Mouse (Mus musculus) hindbrain, postnatal 0 days (tissue): ENCODE data around the gene Klk1b3. TPM values are rescaled to one million over a fixed set of nuclear protein-coding genes. Genes with fewer than 3 reads are reported as not detected.
"Not testable (repeated sequence)": the region's sequence is repeated elsewhere in the genome, so short reads cannot be mapped to it uniquely, and the experiment has no call there.

Experiments used
- ATAC-seq: fragments of 200-750 bp; cut with Nextera tagmentation; 2 replicates; pipeline ENCODE4 v1.8.0; 2017; ENCODE audit warnings: mild to moderate bottlenecking, moderate TSS enrichment, moderate library complexity
- DNase-seq: peaks from one replicate; pipeline ENCODE4 v3.0.0-alpha.2; 2015; ENCODE audit warnings: low spot score
- H3K27ac ChIP-seq: fragments of 300-500 bp; sonication (generic); 2 replicates; pipeline ENCODE4 v1.5.1; 2014; ENCODE audit warnings: mild to moderate bottlenecking
- H3K27me3 ChIP-seq: fragments of 300-500 bp; sonication (generic); 2 replicates; pipeline ENCODE4 v1.6.1; 2014; ENCODE audit warnings: low read length, mixed read lengths; ENCODE audit not compliant: insufficient read depth
- H3K36me3 ChIP-seq: fragments of 300-500 bp; sonication (generic); 2 replicates; pipeline ENCODE4 v1.6.1; 2014; ENCODE audit warnings: low read length, mixed read lengths; ENCODE audit not compliant: insufficient read depth
- H3K4me1 ChIP-seq: fragments of 300-500 bp; sonication (generic); 2 replicates; pipeline ENCODE4 v1.6.1; 2014; ENCODE audit warnings: antibody characterized with exemption, low read length, mixed read lengths; ENCODE audit not compliant: insufficient read depth
- H3K4me2 ChIP-seq: fragments of 300-500 bp; sonication (generic); 2 replicates; pipeline ENCODE4 v1.6.1; 2014; ENCODE audit warnings: low read depth, mild to moderate bottlenecking, low read length, moderate library complexity, mixed read lengths
- H3K4me3 ChIP-seq: fragments of 300-500 bp; sonication (generic); 2 replicates; pipeline ENCODE4 v1.5.1; 2014; ENCODE audit warnings: low read length
- H3K9ac ChIP-seq: fragments of 300-500 bp; sonication (generic); replicated peaks from 2 replicates; pipeline ENCODE4 v1.6.1; 2014; ENCODE audit warnings: mild to moderate bottlenecking, low read length, moderate library complexity, mixed read lengths
- H3K9me3 ChIP-seq: fragments of 300-500 bp; sonication (generic); 2 replicates; pipeline ENCODE4 v1.6.1; 2016; ENCODE audit warnings: low read length, mixed read lengths
- CTCF ChIP-seq: IDR thresholded peaks from 2 replicates; pipeline ENCODE4 v1.5.1; 2016; ENCODE audit warnings: antibody characterized with exemption, control low read depth, low read depth
- WGBS: fragments of 180-500 bp; shearing (Covaris S2); extraction: QIAGEN DNeasy Blood & Tissue Kit; methylation state at CpG from one replicate; pipeline ENCODE4 v1.1.7; 2014; 5-methylcytosine and 5-hydroxymethylcytosine counted together
- polyA plus RNA-seq: library from polyadenylated mRNA; unstranded; fragments of >200 nt; fragmentation: Nextera tagmentation; extraction: Ambion mirVana; gene quantifications from 2 replicates; pipeline ENCODE4 v1.2.1, GENCODE M21; 2015
- total RNA-seq: library from RNA; depleted of rRNA; stranded (reverse); fragments of >200 nt; gene quantifications from 2 replicates; pipeline ENCODE4 v1.2.3, GENCODE M21; 2014

Gene Klk1b3
- total and polyA plus RNA-seq, 2 experiments from 2014 or later, result not detected

DNA sequence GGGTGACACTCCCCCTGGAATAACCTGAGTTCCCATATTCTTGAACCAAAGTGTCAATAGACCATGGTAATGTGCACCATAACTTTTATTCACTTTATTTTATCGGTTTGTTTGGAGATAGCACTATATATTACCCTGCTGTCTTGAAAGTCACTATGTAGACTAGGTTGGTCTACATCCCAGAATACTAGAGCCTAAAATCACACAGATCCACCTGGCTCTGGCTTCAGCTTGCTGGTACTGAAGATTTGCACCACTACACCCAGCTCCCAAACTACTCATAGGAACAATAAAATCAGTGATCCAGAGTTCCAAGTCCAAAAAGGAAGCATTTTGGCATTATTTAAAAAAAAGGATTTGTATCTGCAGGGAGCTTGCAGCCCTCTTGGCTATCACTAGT, 17.7 kb downstream of the Klk1b3 start, which contains the start of gene Klk1b5:
Gene Klk1b5 (plus strand): TSS at position 301 of the 400 bp plus-strand sequence.
- H3K27me3 ChIP-seq, result no peaks in the 10 kb centered on the region
- 91% methylated on average over 1 of the region's 1 CpGs for WGBS
- ATAC-seq (no peak), DNase-seq (no peak)
- H3K4me1 ChIP-seq, result no peaks in the 10 kb centered on the region
- no peaks in the 10 kb centered on the region for H3K9me3 ChIP-seq
- no peak within 1 kb of the TSS for H3K4me2 ChIP-seq
- no peak within 1 kb of the TSS for H3K27ac ChIP-seq
- no peak within 1 kb of the TSS for H3K4me3 ChIP-seq
- no peak within 1 kb of the TSS for H3K9ac ChIP-seq
- no peak for TF ChIP-seq CTCF
- H3K36me3 ChIP-seq, result no peaks in the 10 kb centered on the region

DNA sequence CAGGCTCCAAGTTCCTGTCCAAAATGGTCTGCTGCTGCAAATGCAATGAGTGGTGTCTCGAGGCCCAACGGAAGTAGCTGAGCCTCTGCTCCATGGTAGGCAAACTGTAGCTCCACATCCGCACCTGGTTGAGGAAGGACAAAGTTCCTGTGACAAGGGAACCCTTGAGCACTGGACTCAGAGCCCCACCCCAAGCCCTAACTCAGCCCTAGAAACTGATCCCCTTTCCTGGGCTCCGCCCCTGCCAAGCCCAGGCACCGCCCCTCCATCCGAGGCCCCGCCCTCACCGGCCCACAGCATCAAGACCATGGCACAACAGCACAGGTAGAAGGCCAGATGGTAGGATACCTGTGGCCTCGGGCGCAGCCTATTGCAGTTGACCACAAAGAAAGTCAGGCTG, 23.6 kb downstream of the Klk1b3 start:
- H3K27ac ChIP-seq, ATAC-seq, H3K36me3 ChIP-seq, H3K4me3 ChIP-seq, H3K9ac ChIP-seq, H3K4me2 ChIP-seq, H3K9me3 ChIP-seq, H3K27me3 ChIP-seq, H3K4me1 ChIP-seq, DNase-seq: not testable (repeated sequence)
- WGBS, result 70% methylated on average over 8 of the region's 10 CpGs

DNA sequence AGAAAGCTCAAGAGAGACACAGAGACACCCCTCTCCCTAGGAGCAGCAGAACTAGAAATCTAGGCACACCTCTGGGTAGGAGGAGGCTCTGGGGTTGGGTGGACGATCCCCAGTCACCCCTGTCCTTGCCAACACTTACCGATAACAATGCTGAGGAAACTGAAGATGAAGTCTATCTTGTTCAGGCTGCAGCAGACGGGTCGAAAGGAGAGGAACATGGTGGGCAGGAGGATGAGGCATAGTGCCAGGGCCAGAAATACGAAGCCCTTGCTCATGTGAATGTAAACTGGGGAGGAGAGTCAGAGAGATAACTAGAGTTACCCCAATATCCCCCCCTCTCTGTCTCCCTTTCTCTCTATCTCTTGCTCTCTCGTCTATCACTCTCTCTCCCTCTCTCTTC, 24.3 kb downstream of the Klk1b3 start:
- 81% methylated on average over 6 of the region's 6 CpGs for WGBS
- H3K27ac ChIP-seq, ATAC-seq, H3K4me3 ChIP-seq, H3K9ac ChIP-seq, H3K4me2 ChIP-seq, H3K4me1 ChIP-seq, H3K36me3 ChIP-seq, H3K9me3 ChIP-seq, H3K27me3 ChIP-seq, DNase-seq: not testable (repeated sequence)

DNA sequence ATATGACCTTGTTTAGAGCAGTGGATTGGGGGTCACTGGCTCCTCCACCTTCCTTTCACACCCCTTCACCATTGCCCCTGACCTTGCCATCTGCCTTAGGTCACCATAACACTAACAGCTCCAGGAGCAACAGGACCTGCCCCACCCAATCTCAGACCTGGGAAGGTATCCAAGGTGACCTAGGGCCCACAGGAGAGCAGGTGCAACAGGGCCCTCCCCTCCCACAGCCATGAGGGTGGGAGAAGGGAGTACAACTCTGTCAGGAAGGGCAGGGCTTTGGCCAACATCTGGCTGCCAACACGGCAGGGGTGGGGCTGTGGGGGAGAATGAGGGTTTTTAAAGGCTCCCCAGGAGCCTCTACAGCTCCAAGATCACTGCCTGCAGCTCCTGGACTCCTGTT, 27.1 kb downstream of the Klk1b3 start, which contains the start of gene Klk1:
Gene Klk1 (plus strand): TSS at position 285 of the 400 bp plus-strand sequence.
- Histone ChIP-seq H3K4me3 (no peak within 1 kb of the TSS), H3K9ac (no peak within 1 kb of the TSS), H3K27ac (no peak within 1 kb of the TSS), H3K4me2 (no peak within 1 kb of the TSS), H3K9me3 (no peaks in the 10 kb centered on the region), H3K4me1 (no peaks in the 10 kb centered on the region), H3K27me3 (no peaks in the 10 kb centered on the region), H3K36me3 (no peaks in the 10 kb centered on the region)
- no peak for ATAC-seq
- DNase-seq, result no peak
- TF ChIP-seq CTCF, result no peak
- WGBS, result 44% methylated on average over 1 of the region's 1 CpGs

DNA sequence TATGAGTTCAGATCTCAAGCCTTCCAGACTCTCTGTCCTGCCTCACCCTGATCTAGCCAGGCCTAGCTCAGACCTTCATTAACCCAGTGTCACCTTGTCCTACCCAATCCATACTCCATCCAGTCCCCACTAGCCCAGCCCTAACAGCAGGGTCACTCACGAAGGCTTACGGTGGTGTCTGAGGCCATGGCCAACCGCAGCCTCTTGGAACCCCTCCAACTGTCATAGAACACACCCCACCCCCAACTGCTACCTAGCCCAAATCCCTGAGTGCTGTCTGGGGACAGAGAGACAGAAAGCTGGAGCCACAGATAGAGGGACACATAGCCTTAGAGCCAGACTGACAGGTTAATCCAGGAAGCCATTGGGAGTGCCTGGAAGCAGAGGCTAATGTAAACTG, 37.9 kb downstream of the Klk1b3 start, which contains the start of gene Gm36864:
Gene Gm36864 (plus strand): TSS at position 269 of the 400 bp plus-strand sequence.
- Histone ChIP-seq H3K9ac (no peak within 1 kb of the TSS), H3K4me2 (no peak within 1 kb of the TSS), H3K4me3 (no peak within 1 kb of the TSS), H3K27me3 (no peaks in the 10 kb centered on the region), H3K9me3 (no peaks in the 10 kb centered on the region), H3K36me3 (no peaks in the 10 kb centered on the region), H3K27ac (no peak within 1 kb of the TSS), H3K4me1 (no peaks in the 10 kb centered on the region)
- WGBS, result 53% methylated on average over 3 of the region's 3 CpGs
- TF ChIP-seq CTCF, result no peak
- ATAC-seq, result no peak
- no peak for DNase-seq

DNA sequence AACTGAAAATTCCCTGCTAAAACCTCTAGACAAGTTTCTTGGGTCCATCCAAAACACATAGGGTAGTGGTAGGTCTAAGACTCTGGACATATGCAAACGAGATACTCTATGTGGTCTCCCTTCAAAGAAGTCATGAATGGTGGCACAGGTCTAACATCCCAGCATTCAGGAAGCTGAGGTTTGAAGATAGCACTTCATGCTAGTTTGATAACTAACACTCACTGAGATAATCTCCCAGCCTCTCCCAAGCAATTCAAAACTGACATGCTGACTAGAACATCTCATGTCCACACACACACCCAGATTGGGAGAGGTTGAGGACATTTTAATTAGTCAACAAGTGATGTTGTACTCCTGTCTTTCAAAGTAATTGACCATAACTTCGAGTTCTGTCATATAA, 41.9 kb downstream of the Klk1b3 start:
- 48% methylated on average over 2 of the region's 2 CpGs for WGBS
- H3K4me3 ChIP-seq, result no peak overlapping the region
- H3K4me2 ChIP-seq, result no peak overlapping the region
- ATAC-seq (no peak), DNase-seq (no peak)
- no peaks in the 10 kb centered on the region for H3K36me3 ChIP-seq
- H3K27me3 ChIP-seq, result no peaks in the 10 kb centered on the region
- H3K4me1 ChIP-seq, result no peaks in the 10 kb centered on the region
- H3K9ac ChIP-seq, result no peak overlapping the region
- no peaks in the 10 kb centered on the region for H3K9me3 ChIP-seq
- TF ChIP-seq CTCF, result no peak
- H3K27ac ChIP-seq, result no peak overlapping the region

DNA sequence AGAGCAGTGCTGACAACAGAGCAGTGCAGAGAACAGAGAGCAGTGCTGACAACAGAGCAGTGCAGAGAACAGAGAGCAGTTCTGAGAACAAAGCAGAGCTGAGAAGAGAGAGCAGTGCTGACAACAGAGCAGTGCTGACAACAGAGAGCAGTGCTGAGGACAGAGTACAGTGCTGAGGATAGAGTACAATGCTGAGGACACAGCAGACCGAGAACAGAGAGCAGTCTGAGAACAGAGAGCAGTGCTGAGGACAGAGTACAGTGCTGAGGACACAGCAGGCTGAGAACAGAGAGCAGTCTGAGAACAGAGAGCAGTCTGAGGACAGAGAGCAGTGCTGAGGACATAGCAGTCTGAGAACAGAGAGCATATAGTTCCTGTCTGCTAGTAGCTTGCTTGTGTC, 42.7 kb downstream of the Klk1b3 start:
- WGBS, result 55% methylated on average over 1 of the region's 1 CpGs
- H3K4me1 ChIP-seq, result peaks cover 4% of the 10 kb centered on the region; the same call in 1 of the 2 replicates
- no peaks in the 10 kb centered on the region for H3K27me3 ChIP-seq
- H3K9ac ChIP-seq, result no peak overlapping the region
- DNase-seq, result no peak
- H3K27ac ChIP-seq, result no peak overlapping the region
- H3K36me3 ChIP-seq, result no peaks in the 10 kb centered on the region
- no peak overlapping the region for H3K4me3 ChIP-seq
- TF ChIP-seq CTCF, result no peak
- no peak overlapping the region for H3K4me2 ChIP-seq
- ATAC-seq, result no peak
- no peaks in the 10 kb centered on the region for H3K9me3 ChIP-seq
